Mouse (Mus musculus): Measurements from ENCODE around the gene Golph3. TPM values are rescaled to one million over a fixed set of nuclear protein-coding genes. Genes with fewer than 3 reads are reported as not detected.
A peak's percentile ranks its signal among the peaks of the same experiment; 100 is the strongest.

The Golph3 gene
- polyA plus RNA-seq, 1 experiment from 2014 or later = 108 TPM

GRCm38 (mm10) chr15:12357459-12357858, 36.2 kb downstream of the Golph3 start:
- Histone ChIP-seq H3K36me3 (ENCODE audit: control insufficient read depth, insufficient read depth, low read length) (no peaks in the 10 kb centered on the region), H3K4me3 (ENCODE audit: low read depth, low read length) (no peak overlapping the region), H3K4me1 (ENCODE audit: control insufficient read depth, insufficient read depth, low read length) (no peaks in the 10 kb centered on the region), H3K9ac (ENCODE audit: low read length) (no peak overlapping the region), H3K9me3 (ENCODE audit: control insufficient read depth, low read length) (no peaks in the 10 kb centered on the region), H3K4me2 (ENCODE audit: low read depth) (no peak overlapping the region), H3K27ac (ENCODE audit: low read depth, low read length) (no peak overlapping the region), H3K27me3 (ENCODE audit: control insufficient read depth, insufficient read depth, low read length) (no peaks in the 10 kb centered on the region)
- no peak for DNase-seq (ENCODE audit: low spot score)
- ATAC-seq (ENCODE audit: insufficient read depth, low FRiP score, low TSS enrichment) = no peak

- Histone ChIP-seq H3K27me3 (ENCODE audit: control insufficient read depth, insufficient read depth, low read length) (no peaks in the 10 kb centered on the region), H3K4me2 (ENCODE audit: low read depth) (no peak overlapping the region), H3K36me3 (ENCODE audit: control insufficient read depth, insufficient read depth, low read length) (no peaks in the 10 kb centered on the region), H3K4me1 (ENCODE audit: control insufficient read depth, insufficient read depth, low read length) (no peaks in the 10 kb centered on the region), H3K9me3 (ENCODE audit: control insufficient read depth, low read length) (no peaks in the 10 kb centered on the region), H3K9ac (ENCODE audit: low read length) (no peak overlapping the region), H3K27ac (ENCODE audit: low read depth, low read length) (no peak overlapping the region), H3K4me3 (ENCODE audit: low read depth, low read length) (no peak overlapping the region)
- no peak for ATAC-seq (ENCODE audit: insufficient read depth, low FRiP score, low TSS enrichment)
- WGBS = 96% methylated on average over 5 of the region's 5 CpGs
- DNase-seq (ENCODE audit: low spot score) = no peak
Observed at GRCm38 (mm10) chr15:12358384-12358783, 37.1 kb downstream of the Golph3 start.

- DNase-seq (ENCODE audit: low spot score) (no peak), ATAC-seq (ENCODE audit: insufficient read depth, low FRiP score, low TSS enrichment) (no peak)
- Histone ChIP-seq H3K4me3 (ENCODE audit: low read depth, low read length) (no peak overlapping the region), H3K27me3 (ENCODE audit: control insufficient read depth, insufficient read depth, low read length) (no peaks in the 10 kb centered on the region), H3K9ac (ENCODE audit: low read length) (no peak overlapping the region), H3K36me3 (ENCODE audit: control insufficient read depth, insufficient read depth, low read length) (no peaks in the 10 kb centered on the region), H3K4me2 (ENCODE audit: low read depth) (no peak overlapping the region), H3K27ac (ENCODE audit: low read depth, low read length) (no peak overlapping the region), H3K9me3 (ENCODE audit: control insufficient read depth, low read length) (no peaks in the 10 kb centered on the region), H3K4me1 (ENCODE audit: control insufficient read depth, insufficient read depth, low read length) (peaks cover 4% of the 10 kb centered on the region; the same call in 1 of the 2 replicates)
- 80% methylated on average over 19 of the region's 19 CpGs for WGBS
Observed at GRCm38 (mm10) chr15:12360519-12361212, 39.4 kb downstream of the Golph3 start.

- Histone ChIP-seq H3K4me1 (ENCODE audit: control insufficient read depth, insufficient read depth, low read length) (peaks cover 12% of the 10 kb centered on the region), H3K27ac (ENCODE audit: low read depth, low read length) (no peak overlapping the region)
- WGBS = 92% methylated on average over 14 of the region's 14 CpGs
Observed at GRCm38 (mm10) chr15:12362001-12362700, 40.9 kb downstream of the Golph3 start.

GRCm38 (mm10) chr15:12362701-12363040, 41.4 kb downstream of the Golph3 start:
- H3K9ac ChIP-seq (ENCODE audit: low read length) = no peak overlapping the region
- no peak overlapping the region for H3K4me3 ChIP-seq (ENCODE audit: low read depth, low read length)
- no peak for DNase-seq (ENCODE audit: low spot score)
- H3K4me1 ChIP-seq (ENCODE audit: control insufficient read depth, insufficient read depth, low read length) = peaks cover 12% of the 10 kb centered on the region
- H3K4me2 ChIP-seq (ENCODE audit: low read depth) = no peak overlapping the region
- WGBS = 82% methylated on average over 6 of the region's 6 CpGs
- no peaks in the 10 kb centered on the region for H3K36me3 ChIP-seq (ENCODE audit: control insufficient read depth, insufficient read depth, low read length)
- ATAC-seq (ENCODE audit: insufficient read depth, low FRiP score, low TSS enrichment) = no peak
- H3K27ac ChIP-seq (ENCODE audit: low read depth, low read length) = no peak overlapping the region
- no peaks in the 10 kb centered on the region for H3K27me3 ChIP-seq (ENCODE audit: control insufficient read depth, insufficient read depth, low read length)
- no peaks in the 10 kb centered on the region for H3K9me3 ChIP-seq (ENCODE audit: control insufficient read depth, low read length)

More at GRCm38 (mm10) chr15:12362001-12362700, 40.9 kb downstream of the Golph3 start:
- Histone ChIP-seq H3K9ac (ENCODE audit: low read length) (no peak overlapping the region), H3K9me3 (ENCODE audit: control insufficient read depth, low read length) (no peaks in the 10 kb centered on the region), H3K4me3 (ENCODE audit: low read depth, low read length) (no peak overlapping the region), H3K36me3 (ENCODE audit: control insufficient read depth, insufficient read depth, low read length) (no peaks in the 10 kb centered on the region), H3K27me3 (ENCODE audit: control insufficient read depth, insufficient read depth, low read length) (no peaks in the 10 kb centered on the region), H3K4me2 (ENCODE audit: low read depth) (no peak overlapping the region)
- DNase-seq (ENCODE audit: low spot score) (no peak), ATAC-seq (ENCODE audit: insufficient read depth, low FRiP score, low TSS enrichment) (no peak)

- H3K27me3 ChIP-seq (ENCODE audit: control insufficient read depth, insufficient read depth, low read length) = no peaks in the 10 kb centered on the region
- no peak overlapping the region for H3K4me2 ChIP-seq (ENCODE audit: low read depth)
- H3K9me3 ChIP-seq (ENCODE audit: control insufficient read depth, low read length) = no peaks in the 10 kb centered on the region
- WGBS = 89% methylated on average over 4 of the region's 4 CpGs
- ATAC-seq (ENCODE audit: insufficient read depth, low FRiP score, low TSS enrichment) = no peak
- no peaks in the 10 kb centered on the region for H3K36me3 ChIP-seq (ENCODE audit: control insufficient read depth, insufficient read depth, low read length)
- DNase-seq (ENCODE audit: low spot score) = no peak
- H3K9ac ChIP-seq (ENCODE audit: low read length) = no peak overlapping the region
- H3K27ac ChIP-seq (ENCODE audit: low read depth, low read length) = no peak overlapping the region
- H3K4me1 ChIP-seq (ENCODE audit: control insufficient read depth, insufficient read depth, low read length) = peaks cover 14% of the 10 kb centered on the region
- no peak overlapping the region for H3K4me3 ChIP-seq (ENCODE audit: low read depth, low read length)
Observed at GRCm38 (mm10) chr15:12364096-12364495, 42.8 kb downstream of the Golph3 start.

GRCm38 (mm10) chr15:12365416-12366071, 44.3 kb downstream of the Golph3 start:
- WGBS = 82% methylated on average over 15 of the region's 15 CpGs
- no peak overlapping the region for H3K4me3 ChIP-seq (ENCODE audit: low read depth, low read length)
- no peak overlapping the region for H3K9ac ChIP-seq (ENCODE audit: low read length)
- ATAC-seq (ENCODE audit: insufficient read depth, low FRiP score, low TSS enrichment) = peak; percentile 10; the same call in 1 of the 2 replicates
- no peaks in the 10 kb centered on the region for H3K27me3 ChIP-seq (ENCODE audit: control insufficient read depth, insufficient read depth, low read length)
- H3K36me3 ChIP-seq (ENCODE audit: control insufficient read depth, insufficient read depth, low read length) = no peaks in the 10 kb centered on the region
- no peak overlapping the region for H3K4me2 ChIP-seq (ENCODE audit: low read depth)
- DNase-seq (ENCODE audit: low spot score) = no peak
- peaks cover 14% of the 10 kb centered on the region for H3K4me1 ChIP-seq (ENCODE audit: control insufficient read depth, insufficient read depth, low read length)
- 0 out of 2 replicates have a peak overlapping the region, but pooled peaks have one; percentile 31 for H3K27ac ChIP-seq (ENCODE audit: low read depth, low read length)
- H3K9me3 ChIP-seq (ENCODE audit: control insufficient read depth, low read length) = no peaks in the 10 kb centered on the region

GRCm38 (mm10) chr15:12366072-12366469, 44.8 kb downstream of the Golph3 start:
- no peaks in the 10 kb centered on the region for H3K9me3 ChIP-seq (ENCODE audit: control insufficient read depth, low read length)
- ATAC-seq (ENCODE audit: insufficient read depth, low FRiP score, low TSS enrichment) = peak; percentile 88
- no peaks in the 10 kb centered on the region for H3K36me3 ChIP-seq (ENCODE audit: control insufficient read depth, insufficient read depth, low read length)
- H3K4me2 ChIP-seq (ENCODE audit: low read depth) = no peak overlapping the region
- no peaks in the 10 kb centered on the region for H3K27me3 ChIP-seq (ENCODE audit: control insufficient read depth, insufficient read depth, low read length)
- no peak overlapping the region for H3K9ac ChIP-seq (ENCODE audit: low read length)
- peak; percentile 76 for DNase-seq (ENCODE audit: low spot score)
- 32% methylated on average over 3 of the region's 3 CpGs for WGBS
- H3K4me1 ChIP-seq (ENCODE audit: control insufficient read depth, insufficient read depth, low read length) = peaks cover 14% of the 10 kb centered on the region
- no peak overlapping the region for H3K4me3 ChIP-seq (ENCODE audit: low read depth, low read length)
- H3K27ac ChIP-seq (ENCODE audit: low read depth, low read length) = 0 out of 2 replicates have a peak overlapping the region, but pooled peaks have one; percentile 31
